9 mouse cellular contexts compared by ENCODE assay signal in the genomic region with DNA sequence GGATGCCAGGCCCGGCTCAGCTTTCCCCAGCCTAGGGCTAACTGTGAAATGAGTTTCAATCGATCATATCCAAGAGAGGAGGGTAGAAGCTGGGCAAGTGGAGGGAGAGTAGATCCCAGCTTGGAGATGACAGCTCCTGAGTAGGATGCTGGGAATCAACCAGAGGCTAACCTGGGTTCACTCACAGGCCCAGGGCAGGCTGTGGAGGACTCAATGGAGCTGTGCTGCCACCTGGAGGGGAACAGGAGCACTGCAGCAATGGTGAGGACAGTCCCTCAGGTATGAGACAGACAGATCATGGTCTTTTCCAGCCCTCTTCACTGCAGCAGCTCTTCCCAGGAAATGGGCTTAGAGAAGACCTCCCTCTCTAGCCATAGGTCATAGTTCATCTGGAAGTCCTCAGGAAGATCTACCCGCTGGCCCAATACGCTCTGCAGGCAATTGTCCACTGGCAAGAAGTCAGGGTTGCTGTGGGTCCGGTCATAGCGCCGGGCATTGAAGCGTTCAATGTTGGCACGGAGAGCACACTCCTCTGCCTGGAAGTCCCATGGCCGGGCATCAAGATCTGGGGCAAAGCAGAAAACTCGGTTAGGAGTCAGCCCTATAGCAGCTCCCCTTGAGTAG. TPM values are rescaled to one million over a fixed set of nuclear protein-coding genes. Genes with fewer than 3 reads are reported as not detected.
DNase-seq lines count a peak whose midpoint lies in the region; ATAC-seq and TF ChIP-seq lines count a peak whose summit lies in the region.
"Had no signal": no experiment of that assay in that cellular context is flagged by ENCODE, and none has a peak within 500 bp of the region (broad histone marks: within the 10 kb centered on the region; RNA-seq: fewer than 3 reads in every experiment).

No protein-coding gene starts in this region.

- H3K27ac ChIP-seq in cortical plate, adult 2 months (ENCODE audit: insufficient read depth, low read length): no peak overlapping the region
- H3K27ac ChIP-seq in kidney, embryonic 15.5 days: no peak overlapping the region
- H3K27ac ChIP-seq in liver, adult 2 months (replicated peaks; ENCODE audit: insufficient read depth, low read depth, low read length): no peak overlapping the region
- H3K27ac ChIP-seq: embryonic facial prominence, embryonic 13.5 days had no signal

- peak; percentile 93 for TF ChIP-seq CTCF in cortical plate, adult 2 months (IDR thresholded peaks at IDR 0.05; ENCODE audit: extremely low read depth, insufficient read depth, low read length)
- TF ChIP-seq CTCF in liver, adult 2 months (IDR thresholded peaks at IDR 0.05; ENCODE audit: low read depth, low read length): peak; percentile 100

- no peaks in the 10 kb centered on the region for H3K9me3 ChIP-seq in kidney, embryonic 15.5 days (replicated peaks)
- H3K9me3 ChIP-seq: embryonic facial prominence, embryonic 13.5 days had no signal

- H3K9ac ChIP-seq in kidney, embryonic 15.5 days: no peak overlapping the region
- no peak overlapping the region for H3K9ac ChIP-seq in liver, adult 2 months (ENCODE audit: low read depth, low read length)
- H3K9ac ChIP-seq: embryonic facial prominence, embryonic 13.5 days had no signal

- no peaks in the 10 kb centered on the region for H3K4me1 ChIP-seq in cortical plate, adult 2 months (ENCODE audit: control insufficient read depth, insufficient read depth, low read length)
- peaks cover 16% of the 10 kb centered on the region for H3K4me1 ChIP-seq in kidney, embryonic 15.5 days
- H3K4me1 ChIP-seq in liver, adult 2 months (ENCODE audit: control insufficient read depth, insufficient read depth, low read length): peaks cover 12% of the 10 kb centered on the region

- H3K4me3 ChIP-seq in cortical plate, adult 2 months (ENCODE audit: insufficient read depth, low read length): no peak overlapping the region
- no peak overlapping the region for H3K4me3 ChIP-seq in kidney, embryonic 15.5 days (replicated peaks)
- no peak overlapping the region for H3K4me3 ChIP-seq in liver, adult 2 months (ENCODE audit: insufficient read depth, low read depth, low read length)
- H3K4me3 ChIP-seq: embryonic facial prominence, embryonic 13.5 days had no signal

- no peak overlapping the region for H3K4me2 ChIP-seq in kidney, embryonic 15.5 days
- H3K4me2 ChIP-seq: embryonic facial prominence, embryonic 13.5 days had no signal

- DNase-seq in B cell, adult 2 months: peak; percentile 74 to 76
- DNase-seq in adipocyte (ENCODE audit: low spot score): peak; percentile 70
- DNase-seq in gastrocnemius, postnatal 25 days: peak; percentile 33
- DNase-seq in liver, adult 2 months (ENCODE audit: extremely low read depth, low read depth, low spot score): peak; percentile 72
- peak; percentile 32 to 55 for DNase-seq in natural killer cell, adult 2 months (ENCODE audit: low spot score in 2 of 2)
- peak; percentile 81 for DNase-seq in testis, postnatal 10 days (ENCODE audit: low spot score)

- H3K79me2 ChIP-seq in liver, adult 2 months (ENCODE audit: control insufficient read depth, insufficient read depth, low read length): no peaks in the 10 kb centered on the region

- no peak for TF ChIP-seq POLR2A in cortical plate, adult 2 months (IDR thresholded peaks at IDR 0.05; ENCODE audit: extremely low read depth, insufficient read depth, low read length)
- no peak for TF ChIP-seq POLR2A in liver, adult 2 months (IDR thresholded peaks at IDR 0.05; ENCODE audit: extremely low read depth, insufficient read depth, low read length)

- no peaks in the 10 kb centered on the region for H3K27me3 ChIP-seq in kidney, embryonic 15.5 days
- no peaks in the 10 kb centered on the region for H3K27me3 ChIP-seq in liver, adult 2 months (ENCODE audit: control insufficient read depth, insufficient read depth, low read length)
- H3K27me3 ChIP-seq: embryonic facial prominence, embryonic 13.5 days had no signal

- peaks cover 64% of the 10 kb centered on the region for H3K36me3 ChIP-seq in kidney, embryonic 15.5 days
- H3K36me3 ChIP-seq in liver, adult 2 months (ENCODE audit: control insufficient read depth, insufficient read depth, low read length): peaks cover 20% of the 10 kb centered on the region; the same call in 1 of the 2 replicates

- whole genome bisulfite sequencing in kidney, embryonic 15.5 days: 88% methylated on average over 11 of the region's 11 CpGs
- 41% methylated on average over 11 of the region's 11 CpGs for WGBS in liver, adult 2 months

- peak; percentile 41; the same call in 1 of the 2 replicates for ATAC-seq in kidney, embryonic 15.5 days (replicated peaks; ENCODE audit: low FRiP score)

RNA-seq across cellular contexts. Expression of a gene that starts 18.1 kb away (rescaled TPM):
- polyA plus RNA-seq in cortical plate, adult 2 months (2012; rRNA removed): not detected in 2 replicates
- not detected for total RNA-seq in gastrocnemius, postnatal 25 days (2021)
- not detected in 2 replicates for polyA plus RNA-seq in kidney, embryonic 15.5 days (2015; fragmentation: Nextera tagmentation; extraction: Ambion mirVana)
- total RNA-seq in liver, adult 2 months (2014; rRNA removed): not detected in 2 replicates
- polyA plus RNA-seq in liver, adult 2 months (2012; rRNA removed): not detected in 2 replicates
- polyA plus RNA-seq: embryonic facial prominence, embryonic 13.5 days had no signal

RNA-seq across cellular contexts. Expression of a gene that starts 18.2 kb away (rescaled TPM):
- polyA plus RNA-seq in cortical plate, adult 2 months (2012; rRNA removed): 0.89 and 1.4 TPM in 2 replicates
- total RNA-seq in gastrocnemius, postnatal 25 days (2021): not detected
- polyA plus RNA-seq in kidney, embryonic 15.5 days (2015; fragmentation: Nextera tagmentation; extraction: Ambion mirVana): 0.10 and 0.19 TPM in 2 replicates
- total RNA-seq in liver, adult 2 months (2014; rRNA removed): not detected in 2 replicates
- polyA plus RNA-seq in liver, adult 2 months (2012; rRNA removed): not detected in 2 replicates

RNA-seq across cellular contexts. Expression of a gene that starts 18.5 kb away (rescaled TPM):
- polyA plus RNA-seq in cortical plate, adult 2 months (2012; rRNA removed): 73.7 and 79.9 TPM in 2 replicates
- total RNA-seq in gastrocnemius, postnatal 25 days (2021): 10 to 100 TPM; 15.4 to 16.3 TPM
- 45.0 and 46.4 TPM in 2 replicates for polyA plus RNA-seq in kidney, embryonic 15.5 days (2015; fragmentation: Nextera tagmentation; extraction: Ambion mirVana)
- total RNA-seq in liver, adult 2 months (2014; rRNA removed): 6.0 and 7.7 TPM in 2 replicates
- 17.7 and 23.8 TPM in 2 replicates for polyA plus RNA-seq in liver, adult 2 months (2012; rRNA removed)

RNA-seq across cellular contexts. Expression of a gene that starts 58.1 kb away (rescaled TPM):
- 0.08 TPM in 1 of 2 replicates, not detected in the other for polyA plus RNA-seq in cortical plate, adult 2 months (2012; rRNA removed)
- not detected for total RNA-seq in gastrocnemius, postnatal 25 days (2021)
- polyA plus RNA-seq in kidney, embryonic 15.5 days (2015; fragmentation: Nextera tagmentation; extraction: Ambion mirVana): not detected in 2 replicates
- not detected in 2 replicates for total RNA-seq in liver, adult 2 months (2014; rRNA removed)
- not detected in 2 replicates for polyA plus RNA-seq in liver, adult 2 months (2012; rRNA removed)
